ENCODE assay signal across 8 mouse cellular contexts in genomic region chr2:148121885-148122876, GRCm38 (mm10).
DNase-seq lines count a peak whose midpoint lies in the region; ATAC-seq and TF ChIP-seq lines count a peak whose summit lies in the region.

No protein-coding gene starts in this region.

- TF ChIP-seq POLR2A in bone marrow, adult 2 months (IDR thresholded peaks at IDR 0.05; ENCODE audit: borderline replicate concordance, control insufficient read depth, low read depth, low read length), result no peak

- peak; percentile 79; the same call in 1 of the 2 replicates for ATAC-seq in intestine, embryonic 14.5 days (replicated peaks; ENCODE audit: low FRiP score, low TSS enrichment, low read depth)
- ATAC-seq in midbrain, embryonic 13.5 days, result peak; percentile 77

- H3K4me1 ChIP-seq in bone marrow, adult 2 months (ENCODE audit: control insufficient read depth, insufficient read depth, low read length), result no peaks in the 10 kb centered on the region
- no peaks in the 10 kb centered on the region for H3K4me1 ChIP-seq in intestine, embryonic 14.5 days (replicated peaks; ENCODE audit: control insufficient read depth, insufficient read depth, low read length)
- H3K4me1 ChIP-seq in midbrain, embryonic 13.5 days (replicated peaks), result no peaks in the 10 kb centered on the region

- H3K9ac ChIP-seq in intestine, embryonic 14.5 days (ENCODE audit: low read length), result no peak overlapping the region
- H3K9ac ChIP-seq in midbrain, embryonic 13.5 days (replicated peaks), result no peak overlapping the region

- no peaks in the 10 kb centered on the region for H3K9me3 ChIP-seq in intestine, embryonic 14.5 days (ENCODE audit: control insufficient read depth, low read length)
- H3K9me3 ChIP-seq in midbrain, embryonic 13.5 days, result no peaks in the 10 kb centered on the region

- peak; percentile 32; the same call in 1 of the 2 replicates for TF ChIP-seq CTCF in bone marrow, adult 2 months (IDR thresholded peaks at IDR 0.05; ENCODE audit: control insufficient read depth, insufficient read depth, low read length)

- no peaks in the 10 kb centered on the region for H3K36me3 ChIP-seq in intestine, embryonic 14.5 days (ENCODE audit: control insufficient read depth, insufficient read depth, low read length)
- H3K36me3 ChIP-seq in midbrain, embryonic 13.5 days, result no peaks in the 10 kb centered on the region

- H3K27ac ChIP-seq in bone marrow, adult 2 months (ENCODE audit: control insufficient read depth, insufficient read depth, low read depth, low read length, poor library complexity), result no peak overlapping the region
- H3K27ac ChIP-seq in intestine, embryonic 14.5 days (ENCODE audit: low read depth), result no peak overlapping the region
- no peak overlapping the region for H3K27ac ChIP-seq in midbrain, embryonic 13.5 days

- H3K4me3 ChIP-seq in bone marrow, adult 2 months (replicated peaks; ENCODE audit: control insufficient read depth, low read depth, low read length), result no peak overlapping the region
- no peak overlapping the region for H3K4me3 ChIP-seq in intestine, embryonic 14.5 days (ENCODE audit: low read depth, low read length)
- no peak overlapping the region for H3K4me3 ChIP-seq in midbrain, embryonic 13.5 days (replicated peaks)

- no peaks in the 10 kb centered on the region for H3K27me3 ChIP-seq in intestine, embryonic 14.5 days (replicated peaks; ENCODE audit: control insufficient read depth, insufficient read depth, low read length)
- H3K27me3 ChIP-seq in midbrain, embryonic 13.5 days, result no peaks in the 10 kb centered on the region

- peak; percentile 4 for DNase-seq in cerebellum, adult 9-10 months
- DNase-seq in cerebellum, adult 8-10 months, result no peak
- peak; percentile 15 to 80 for DNase-seq in frontal cortex, adult 2 months (ENCODE audit: extremely low spot score in 1 of 2, low spot score in 1 of 2)
- peak; percentile 63 for DNase-seq in intestine, embryonic 14.5 days (ENCODE audit: low spot score)
- DNase-seq in left cerebral cortex, adult 8-10 months (ENCODE audit: low spot score in 2 of 2), result peak; percentile 14 to 17
- peak; percentile 21 for DNase-seq in urinary bladder, postnatal 25 days (ENCODE audit: low spot score)

- 16% methylated on average over 13 of the region's 13 CpGs for WGBS in bone marrow, adult 2 months
- 26% methylated on average over 13 of the region's 13 CpGs for WGBS in intestine, embryonic 14.5 days
- 38% methylated on average over 13 of the region's 13 CpGs for WGBS in midbrain, embryonic 13.5 days

- peak overlapping the region; percentile 26; the same call in 1 of the 2 replicates for H3K4me2 ChIP-seq in intestine, embryonic 14.5 days (ENCODE audit: low read length)
- H3K4me2 ChIP-seq in midbrain, embryonic 13.5 days (replicated peaks), result no peak overlapping the region
